Mouse (Mus musculus) embryonic facial prominence, embryonic 15.5 days (tissue): ENCODE results near the gene Crb3. TPM values are rescaled to one million over a fixed set of nuclear protein-coding genes. Genes with fewer than 3 reads are reported as not detected.

Experiments
- ATAC-seq: fragments of 200-750 bp; cut with Nextera tagmentation; 2 replicates; pipeline ENCODE4 v1.8.0; 2017; ENCODE audit warnings: low read depth, moderate TSS enrichment; ENCODE audit not compliant: insufficient number of reproducible peaks, low FRiP score, low TSS enrichment
- H3K27ac ChIP-seq: fragments of 300-500 bp; sonication (generic); replicated peaks from 2 replicates; pipeline ENCODE4 v1.5.1; 2015; ENCODE audit warnings: mild to moderate bottlenecking, inconsistent platforms
- H3K27me3 ChIP-seq: fragments of 300-500 bp; sonication (generic); 2 replicates; pipeline ENCODE4 v1.6.1; 2015; ENCODE audit warnings: inconsistent platforms
- H3K36me3 ChIP-seq: fragments of 300-500 bp; sonication (generic); 2 replicates; pipeline ENCODE4 v1.6.1; 2015; ENCODE audit warnings: mild to moderate bottlenecking, inconsistent platforms
- H3K4me1 ChIP-seq: fragments of 300-500 bp; sonication (generic); 2 replicates; pipeline ENCODE4 v1.6.1; 2015; ENCODE audit warnings: inconsistent platforms
- H3K4me2 ChIP-seq: fragments of 300-500 bp; sonication (generic); replicated peaks from 2 replicates; pipeline ENCODE4 v1.6.1; 2015; ENCODE audit warnings: mild to moderate bottlenecking, inconsistent platforms
- H3K4me3 ChIP-seq: fragments of 300-500 bp; sonication (generic); replicated peaks from 2 replicates; pipeline ENCODE4 v1.5.1; 2015; ENCODE audit warnings: mild to moderate bottlenecking, inconsistent platforms
- H3K9ac ChIP-seq: fragments of 300-500 bp; sonication (generic); 2 replicates; pipeline ENCODE4 v1.6.1; 2015; ENCODE audit warnings: inconsistent platforms
- H3K9me3 ChIP-seq: fragments of 300-500 bp; sonication (generic); replicated peaks from 2 replicates; pipeline ENCODE4 v1.6.1; 2016; ENCODE audit warnings: inconsistent platforms
- WGBS: fragments of 180-500 bp; shearing (Covaris S2); methylation state at CpG from one replicate; pipeline ENCODE4 v1.1.7; 2015; 5-methylcytosine and 5-hydroxymethylcytosine counted together
- polyA plus RNA-seq: library from polyadenylated mRNA; unstranded; fragments of >200 nt; fragmentation: Nextera tagmentation; extraction: Ambion mirVana; gene quantifications from 2 replicates; pipeline ENCODE4 v1.2.1, GENCODE M21; 2015

Gene Crb3
- 13.0 and 14.6 TPM in 2 replicates for polyA plus RNA-seq

DNA sequence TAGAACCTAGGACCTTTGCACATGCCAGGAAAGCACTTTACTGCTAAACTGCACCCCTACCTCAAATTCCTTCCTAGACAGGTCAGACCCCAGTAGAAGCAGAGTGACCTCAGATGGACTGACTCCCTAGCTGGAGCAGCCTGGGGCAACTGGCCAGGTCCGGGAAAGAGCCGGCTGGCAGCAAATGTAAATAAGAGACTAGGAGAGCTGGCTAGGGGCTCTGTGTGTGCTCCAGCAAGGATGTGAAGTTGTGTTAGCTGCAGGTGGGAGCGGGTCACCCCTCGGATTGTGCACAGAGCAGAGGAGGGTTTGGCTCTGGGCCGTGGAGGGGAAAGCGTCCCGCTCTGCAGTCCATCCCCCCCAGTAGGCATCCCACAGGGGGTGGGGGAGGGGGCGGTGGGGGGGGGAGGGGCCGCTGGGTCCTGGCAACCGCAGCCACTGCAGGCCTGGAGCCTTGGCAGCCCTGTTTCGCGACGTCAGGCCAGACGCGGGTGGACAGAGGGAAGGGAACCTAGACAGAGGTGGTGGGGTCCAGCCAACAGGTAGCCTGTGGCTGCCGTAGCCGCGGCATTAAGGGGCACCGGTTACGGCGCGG lies at the start of gene Crb3:
Gene Crb3, plus strand, starts transcription at position 215 of the 595 bp plus-strand sequence.
- no peaks in the 10 kb centered on the region for H3K36me3 ChIP-seq
- H3K4me1 ChIP-seq = peaks cover 22% of the 10 kb centered on the region
- H3K27ac ChIP-seq = peak within 1 kb of the TSS; percentile 48; the same call in 1 of the 2 replicates
- no peak; the same call in 1 of the 2 replicates for ATAC-seq
- H3K9me3 ChIP-seq = no peaks in the 10 kb centered on the region
- 0% methylated on average over 21 of the region's 22 CpGs for WGBS
- H3K9ac ChIP-seq = peak within 1 kb of the TSS; percentile 48
- H3K27me3 ChIP-seq = peaks cover 26% of the 10 kb centered on the region
- H3K4me3 ChIP-seq = peak within 1 kb of the TSS; percentile 79
- peak within 1 kb of the TSS; percentile 88 for H3K4me2 ChIP-seq

DNA sequence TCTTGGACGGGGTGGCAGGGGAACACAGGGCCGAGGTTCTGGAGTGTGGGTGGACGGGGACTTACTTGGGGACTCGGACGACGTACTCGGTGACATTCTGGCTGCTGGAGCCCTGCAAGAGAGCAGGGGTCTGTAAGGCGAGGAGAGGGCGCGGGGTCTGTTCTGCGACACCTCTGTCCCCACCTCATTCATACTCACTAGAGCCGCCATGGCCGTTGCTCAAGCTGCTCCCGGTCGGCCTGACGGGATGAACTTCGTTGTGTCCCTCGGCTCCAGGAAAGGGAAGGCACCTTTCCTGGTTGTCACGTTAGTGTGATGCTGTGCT lies 48.0 kb upstream of the Crb3 start:
- H3K9me3 ChIP-seq = no peaks in the 10 kb centered on the region

DNA sequence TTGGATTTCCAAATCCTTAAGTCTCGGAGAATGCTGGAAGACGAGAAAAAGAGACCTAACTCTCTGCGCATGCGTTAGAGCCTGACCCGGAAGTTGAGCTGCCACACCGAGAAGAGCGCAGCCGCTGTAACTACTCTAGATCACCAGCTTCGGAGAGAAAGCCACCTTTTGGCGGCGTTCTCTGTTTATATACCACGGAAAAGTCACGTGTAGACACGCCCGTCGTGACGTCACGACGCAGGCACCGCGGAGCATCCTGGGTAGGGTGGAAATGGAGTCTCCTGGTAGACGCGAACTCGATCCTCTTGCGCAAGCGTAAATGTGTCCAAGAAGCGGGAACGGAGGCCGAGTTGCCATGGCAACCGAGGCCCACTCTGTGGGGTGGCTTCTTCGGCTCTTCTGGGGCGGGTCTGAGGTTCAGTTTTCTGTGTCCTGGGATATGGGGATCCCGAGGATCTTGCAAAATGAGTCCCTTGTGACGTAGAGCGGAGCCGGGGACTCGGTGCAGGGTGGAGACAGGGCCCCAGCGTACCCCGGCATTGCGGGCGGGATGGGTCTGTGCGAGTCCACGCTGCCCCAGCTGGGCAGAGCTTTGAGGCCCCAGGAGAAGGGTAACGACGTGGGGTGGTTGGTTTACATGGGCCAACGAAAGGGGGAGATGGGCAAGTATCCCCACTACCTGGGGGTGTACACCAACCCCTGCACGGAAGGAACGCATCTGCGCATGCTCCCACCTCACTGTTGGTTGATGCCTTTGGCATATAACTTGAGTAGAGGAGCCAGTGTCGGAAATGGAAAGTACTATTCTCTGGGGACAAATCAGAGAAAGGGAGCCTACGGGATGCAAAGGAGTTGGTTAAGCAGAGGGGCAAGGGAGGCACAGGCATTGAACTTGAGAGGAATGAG lies 47.4 kb upstream of the Crb3 start, which contains the start of the genes Gtf2f1 and Gm17949:
Gene Gtf2f1, minus strand, starts transcription at position 53 of the 906 bp plus-strand sequence.
Gene Gm17949, plus strand, starts transcription at position 234 of the 906 bp plus-strand sequence.
- WGBS = under 1% methylated on average over 51 of the region's 51 CpGs
- no peaks in the 10 kb centered on the region for H3K9me3 ChIP-seq
- peak within 1 kb of the TSS; percentile 98 for H3K27ac ChIP-seq
- H3K4me2 ChIP-seq = peak within 1 kb of the TSS; percentile 85
- peak within 1 kb of the TSS; percentile 80 for H3K4me3 ChIP-seq
- peak within 1 kb of the TSS; percentile 81 for H3K9ac ChIP-seq
- peak; percentile 92 for ATAC-seq
- H3K36me3 ChIP-seq = peaks cover 24% of the 10 kb centered on the region
- H3K27me3 ChIP-seq = no peaks in the 10 kb centered on the region
- H3K4me1 ChIP-seq = peaks cover 21% of the 10 kb centered on the region

More for the DNA sequence above, 48.0 kb upstream of the Crb3 start:
- Histone ChIP-seq H3K27me3 (no peaks in the 10 kb centered on the region), H3K4me1 (peaks cover 21% of the 10 kb centered on the region), H3K27ac (peak overlapping the region; percentile 86), H3K9ac (peak overlapping the region; percentile 81), H3K4me2 (peak overlapping the region; percentile 85), H3K4me3 (peak overlapping the region; percentile 80), H3K36me3 (peaks cover 30% of the 10 kb centered on the region)
- WGBS = under 1% methylated on average over 19 of the region's 19 CpGs
- ATAC-seq = no peak

DNA sequence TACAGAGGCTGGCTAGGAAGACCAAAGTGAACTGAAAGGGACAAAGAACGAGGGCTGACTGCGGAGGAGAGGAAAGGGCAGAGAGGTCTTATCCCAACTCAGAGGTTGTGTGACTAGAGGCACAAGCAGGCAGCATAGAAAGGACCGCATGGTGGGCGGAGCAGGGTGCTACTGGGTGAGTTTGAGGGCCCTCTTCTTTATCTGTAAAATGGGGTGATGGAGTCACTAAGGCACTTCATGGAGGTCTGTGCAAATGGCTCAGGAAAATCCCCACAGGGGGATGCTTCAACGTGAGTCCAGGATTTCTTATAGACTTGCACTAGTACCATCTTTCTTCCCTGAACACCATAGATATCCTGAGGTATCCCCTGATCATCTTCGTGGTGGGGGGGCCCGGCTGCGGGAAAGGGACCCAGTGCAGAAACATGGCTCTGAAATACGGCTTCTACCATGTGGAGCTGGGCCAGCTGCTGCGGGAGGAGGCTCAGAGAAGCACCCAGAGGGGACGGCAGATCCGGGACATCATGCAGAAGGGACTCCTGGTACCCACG lies 46.6 kb upstream of the Crb3 start:
- peaks cover 18% of the 10 kb centered on the region for H3K4me1 ChIP-seq
- H3K27ac ChIP-seq = peak overlapping the region; percentile 98
- ATAC-seq = no peak
- no peaks in the 10 kb centered on the region for H3K9me3 ChIP-seq
- H3K4me3 ChIP-seq = peak overlapping the region; percentile 80
- WGBS = 68% methylated on average over 13 of the region's 13 CpGs
- peak overlapping the region; percentile 79 for H3K4me2 ChIP-seq
- no peak overlapping the region for H3K9ac ChIP-seq
- peaks cover 16% of the 10 kb centered on the region for H3K36me3 ChIP-seq
- no peaks in the 10 kb centered on the region for H3K27me3 ChIP-seq

DNA sequence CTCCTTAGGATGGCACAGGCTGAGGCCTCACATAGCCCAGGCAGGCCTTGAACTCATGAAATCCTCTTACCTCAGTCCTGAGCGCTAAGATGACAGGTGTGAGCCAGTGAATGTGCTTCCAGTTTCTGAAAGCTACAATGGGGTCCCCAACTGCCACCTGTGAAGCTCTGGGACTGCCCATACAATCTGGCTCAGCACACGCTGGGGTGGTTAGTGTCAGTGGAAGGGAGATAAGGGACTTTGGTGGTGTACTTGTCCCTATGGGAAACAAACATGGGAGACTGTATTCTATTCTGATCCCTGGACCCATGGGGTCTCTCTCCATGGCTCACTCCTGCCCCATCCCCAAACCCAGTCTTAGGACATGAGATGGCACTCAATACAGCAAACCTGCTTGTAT lies 39.2 kb upstream of the Crb3 start:
- Histone ChIP-seq H3K36me3 (peaks cover 52% of the 10 kb centered on the region), H3K4me1 (no peaks in the 10 kb centered on the region), H3K27me3 (no peaks in the 10 kb centered on the region), H3K9ac (no peak overlapping the region), H3K4me2 (no peak overlapping the region), H3K27ac (no peak overlapping the region), H3K4me3 (no peak overlapping the region), H3K9me3 (no peaks in the 10 kb centered on the region)
- ATAC-seq = no peak
- 86% methylated on average over 2 of the region's 2 CpGs for WGBS

DNA sequence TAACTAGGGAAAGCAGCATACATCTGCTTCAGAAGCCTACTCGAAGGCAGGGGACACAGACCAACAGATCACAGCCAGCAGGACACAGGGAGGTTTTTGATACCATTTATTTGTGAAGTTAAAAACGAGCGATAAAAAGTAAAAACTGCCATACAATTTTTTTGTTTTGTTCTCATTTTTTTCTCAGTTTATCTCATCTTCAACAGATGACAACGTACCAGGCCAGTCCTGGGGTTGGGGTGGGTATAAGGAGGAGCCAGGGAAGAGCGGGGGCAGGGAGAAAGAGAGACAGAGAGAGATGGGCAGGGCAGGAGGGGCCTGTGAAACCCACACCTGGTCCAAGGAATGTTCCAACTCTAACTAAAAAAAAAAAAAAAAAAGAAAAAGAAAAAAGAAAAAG lies 37.9 kb upstream of the Crb3 start:
- Histone ChIP-seq H3K4me1 (no peaks in the 10 kb centered on the region), H3K9me3 (no peaks in the 10 kb centered on the region), H3K4me3 (no peak overlapping the region), H3K4me2 (no peak overlapping the region), H3K27me3 (no peaks in the 10 kb centered on the region), H3K36me3 (peaks cover 65% of the 10 kb centered on the region), H3K27ac (no peak overlapping the region), H3K9ac (no peak overlapping the region)
- WGBS = 86% methylated on average over 5 of the region's 5 CpGs
- ATAC-seq = no peak

DNA sequence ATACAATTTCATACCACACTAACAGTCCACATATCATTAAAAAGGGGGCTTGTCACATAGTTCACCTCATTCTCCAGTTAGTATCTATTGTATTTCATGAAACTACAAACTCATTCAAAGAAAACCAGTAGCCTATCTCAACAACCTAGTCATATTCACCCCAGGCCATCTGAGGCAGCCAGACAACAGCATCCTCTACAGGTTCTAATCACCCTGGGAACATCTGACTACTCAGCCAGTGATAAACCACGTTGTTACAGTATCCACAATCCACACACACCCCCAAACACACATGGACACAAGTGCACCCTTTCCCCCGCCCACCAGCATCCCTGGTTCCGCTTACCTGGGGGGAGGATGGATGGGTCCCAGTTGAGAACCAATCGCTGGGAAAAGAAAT lies 31.4 kb upstream of the Crb3 start:
- no peak for ATAC-seq
- peaks cover 12% of the 10 kb centered on the region for H3K4me1 ChIP-seq
- peaks cover 64% of the 10 kb centered on the region for H3K36me3 ChIP-seq
- H3K4me3 ChIP-seq = no peak overlapping the region
- 86% methylated on average over 4 of the region's 4 CpGs for WGBS
- no peak overlapping the region for H3K4me2 ChIP-seq
- no peaks in the 10 kb centered on the region for H3K27me3 ChIP-seq
- H3K27ac ChIP-seq = no peak overlapping the region
- H3K9me3 ChIP-seq = no peaks in the 10 kb centered on the region
- H3K9ac ChIP-seq = no peak overlapping the region

DNA sequence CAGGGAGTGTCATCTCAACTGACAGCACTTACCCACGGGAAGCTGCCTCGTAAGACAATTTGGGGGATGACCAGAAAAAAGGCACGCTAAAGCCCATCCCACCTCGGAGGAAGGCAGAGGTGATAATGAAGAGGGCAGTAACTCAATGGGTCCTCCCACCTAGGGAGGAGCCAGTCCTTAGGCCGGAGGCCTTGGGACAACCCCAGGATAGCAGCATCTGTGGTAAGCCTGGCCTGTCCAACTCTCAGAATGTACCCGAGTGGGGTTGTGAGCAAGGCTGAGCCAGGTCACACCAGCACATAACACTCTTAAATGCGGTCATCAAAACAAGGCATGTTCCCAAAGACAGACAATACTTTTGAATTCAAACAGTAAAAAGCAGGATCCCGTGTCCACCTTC lies 29.2 kb upstream of the Crb3 start:
- Histone ChIP-seq H3K9ac (peak overlapping the region; percentile 100), H3K9me3 (no peaks in the 10 kb centered on the region), H3K27me3 (no peaks in the 10 kb centered on the region), H3K4me3 (peak overlapping the region; percentile 90), H3K4me1 (peaks cover 12% of the 10 kb centered on the region), H3K4me2 (peak overlapping the region; percentile 68), H3K36me3 (peaks cover 42% of the 10 kb centered on the region), H3K27ac (no peak overlapping the region)
- ATAC-seq = no peak
- WGBS = 43% methylated on average over 8 of the region's 8 CpGs

DNA sequence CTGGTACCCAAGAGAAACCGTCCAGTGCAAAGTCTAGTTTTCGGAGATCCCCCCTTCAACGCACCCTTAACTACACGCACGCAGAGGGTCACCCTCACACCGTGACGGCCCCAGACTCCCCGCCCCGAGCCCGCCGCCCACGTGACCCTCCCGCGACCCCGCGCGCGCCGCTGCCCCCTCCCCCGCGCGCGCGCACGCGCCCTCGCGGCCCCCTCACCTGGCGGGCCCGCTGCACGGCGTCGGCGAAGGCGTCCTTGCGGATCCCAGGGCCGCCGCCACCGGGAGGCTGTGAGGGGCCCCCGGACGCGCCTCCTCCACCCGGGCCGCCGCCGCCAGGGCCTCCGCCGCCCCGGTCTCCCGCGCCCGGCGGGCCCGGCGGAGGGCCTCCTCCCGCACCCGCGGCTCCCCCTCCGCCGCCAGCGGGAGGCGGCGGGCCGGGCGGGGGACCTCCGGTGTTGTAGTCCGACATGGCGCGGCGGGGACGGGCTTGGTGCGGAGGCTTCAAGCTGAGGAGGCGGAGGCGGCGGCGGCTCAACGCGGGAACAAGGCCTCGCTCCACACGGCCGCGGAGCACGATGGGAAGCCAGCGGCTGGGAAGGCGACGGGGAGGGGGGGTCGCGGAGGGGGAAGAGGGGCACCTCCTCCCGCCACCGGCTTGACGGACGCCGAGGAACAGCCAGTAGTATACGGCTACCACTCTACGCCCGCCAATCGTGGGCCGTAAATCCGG lies 27.8 kb upstream of the Crb3 start, which contains the start of gene Khsrp:
Gene Khsrp, minus strand, starts transcription at position 592 of the 730 bp plus-strand sequence.
- Histone ChIP-seq H3K27ac (peak within 1 kb of the TSS; percentile 93), H3K27me3 (no peaks in the 10 kb centered on the region), H3K9ac (peak within 1 kb of the TSS; percentile 100), H3K36me3 (peaks cover 28% of the 10 kb centered on the region), H3K4me3 (peak within 1 kb of the TSS; percentile 90), H3K4me2 (peak within 1 kb of the TSS; percentile 68), H3K4me1 (peaks cover 12% of the 10 kb centered on the region), H3K9me3 (no peaks in the 10 kb centered on the region)
- no peak for ATAC-seq
- WGBS = under 1% methylated on average over 84 of the region's 99 CpGs

DNA sequence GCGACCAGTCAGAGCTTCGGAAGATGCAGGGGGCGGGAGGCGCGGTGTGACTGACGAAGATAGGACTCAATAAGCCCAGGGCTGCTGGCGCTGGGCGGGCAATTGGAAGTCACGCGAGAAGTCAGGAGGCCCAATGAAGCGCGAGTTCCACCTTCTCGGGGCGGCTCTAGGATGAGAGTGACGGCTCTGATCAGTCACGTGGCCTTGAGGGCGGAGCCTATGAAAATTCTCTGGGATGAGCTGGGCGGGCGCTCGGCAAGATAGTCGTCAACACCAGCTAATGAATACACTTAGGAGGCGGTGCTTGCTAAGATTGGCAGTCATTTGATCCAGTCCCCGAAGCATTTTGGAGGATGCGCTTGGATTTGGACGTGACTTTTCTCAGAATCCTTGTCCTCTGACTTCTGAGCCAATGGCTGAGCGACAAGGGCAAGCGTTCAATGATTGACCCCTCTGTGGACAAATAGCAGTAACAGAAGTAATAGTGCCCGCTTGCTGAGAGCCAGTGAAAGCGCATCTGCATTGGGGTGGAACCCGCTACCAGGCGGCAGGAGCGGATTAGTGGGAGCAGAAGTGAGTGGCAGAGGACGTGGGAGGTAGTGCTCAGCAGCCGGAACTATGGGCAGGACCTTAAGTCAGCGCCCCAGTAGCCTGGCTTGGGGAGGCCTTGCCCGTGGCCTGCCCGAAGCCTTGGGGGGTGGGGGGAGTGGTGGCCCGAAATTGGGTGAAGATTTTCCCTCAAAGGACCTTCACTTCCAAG lies 27.1 kb upstream of the Crb3 start:
- Histone ChIP-seq H3K9me3 (no peaks in the 10 kb centered on the region), H3K27ac (peak overlapping the region; percentile 92), H3K4me1 (peaks cover 12% of the 10 kb centered on the region), H3K4me3 (peak overlapping the region; percentile 90), H3K4me2 (peak overlapping the region; percentile 62), H3K27me3 (no peaks in the 10 kb centered on the region), H3K9ac (no peak overlapping the region), H3K36me3 (peaks cover 21% of the 10 kb centered on the region)
- under 1% methylated on average over 38 of the region's 38 CpGs for WGBS
- peak; percentile 98 for ATAC-seq
